Mouse (Mus musculus): ENCODE results near the gene Mrtfb.

DNA sequence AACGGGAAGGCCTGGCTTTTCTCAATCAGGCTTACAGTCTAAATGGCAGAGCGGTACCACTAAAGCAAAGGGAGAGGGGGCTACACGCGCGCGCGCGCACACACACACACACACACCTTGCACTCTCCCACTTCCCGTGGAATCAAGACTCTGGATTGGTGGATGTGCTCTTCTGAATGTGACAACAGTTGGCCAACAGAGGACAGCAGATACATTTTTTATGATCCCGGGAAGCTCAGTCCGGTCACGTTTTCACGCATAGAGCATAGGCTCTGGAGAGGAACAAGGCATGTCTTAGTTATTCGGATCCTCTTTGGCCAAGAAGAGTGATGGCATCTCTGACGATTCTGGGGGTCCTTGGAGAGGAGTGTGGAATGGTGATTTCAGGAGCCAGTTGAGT, 190.2 kb downstream of the Mrtfb start:
- TF ChIP-seq CTCF (IDR thresholded peaks at IDR 0.05; ENCODE audit: extremely low read depth, insufficient read depth, low read length) (peak; percentile 63), POLR2A (IDR thresholded peaks at IDR 0.05; ENCODE audit: extremely low read depth, insufficient read depth, low read length) (no peak)

All from cortical plate, adult 2 months (tissue).